Mouse (Mus musculus): ENCODE results near the gene Anxa9.

Anxa9 gene

GRCm38 (mm10) chr3:95284501-95285281 lies 22.3 kb downstream of the Anxa9 start:
- no peak for DNase-seq (ENCODE audit: low read depth, low spot score)

- no peak for DNase-seq (ENCODE audit: low read depth, low spot score)
Observed at GRCm38 (mm10) chr3:95284062-95284461, 22.9 kb downstream of the Anxa9 start.

- DNase-seq (ENCODE audit: low read depth, low spot score): no peak
Observed at GRCm38 (mm10) chr3:95283589-95283941, 23.4 kb downstream of the Anxa9 start.

- peak; percentile 92 for DNase-seq (ENCODE audit: low read depth, low spot score)
Observed at GRCm38 (mm10) chr3:95282865-95283588, 23.9 kb downstream of the Anxa9 start.

- DNase-seq (ENCODE audit: low read depth, low spot score): peak; percentile 76
Observed at GRCm38 (mm10) chr3:95282381-95282864, 24.6 kb downstream of the Anxa9 start.

GRCm38 (mm10) chr3:95281216-95282126 lies 25.5 kb downstream of the Anxa9 start, which contains the start of the genes Mindy1 and Prune1:
Gene Mindy1, plus strand, starts transcription at chr3:95281345.
Gene Prune1, minus strand, starts transcription at chr3:95282076.
- peak; percentile 99 for DNase-seq (ENCODE audit: low read depth, low spot score)

GRCm38 (mm10) chr3:95280747-95281146 lies 26.2 kb downstream of the Anxa9 start:
- DNase-seq (ENCODE audit: low read depth, low spot score): peak; percentile 55

GRCm38 (mm10) chr3:95277149-95277551 lies 29.8 kb downstream of the Anxa9 start:
- peak; percentile 18 for DNase-seq (ENCODE audit: low read depth, low spot score)

- DNase-seq (ENCODE audit: low read depth, low spot score): peak; percentile 57
Observed at GRCm38 (mm10) chr3:95276428-95276934, 30.5 kb downstream of the Anxa9 start.

- DNase-seq (ENCODE audit: low read depth, low spot score): no peak
Observed at GRCm38 (mm10) chr3:95275161-95275560, 31.8 kb downstream of the Anxa9 start.

- no peak for DNase-seq (ENCODE audit: low read depth, low spot score)
Observed at GRCm38 (mm10) chr3:95274453-95274852, 32.5 kb downstream of the Anxa9 start.

GRCm38 (mm10) chr3:95273471-95273870 lies 33.5 kb downstream of the Anxa9 start:
- DNase-seq (ENCODE audit: low read depth, low spot score): no peak

GRCm38 (mm10) chr3:95270766-95271364 lies 36.1 kb downstream of the Anxa9 start:
- DNase-seq (ENCODE audit: low read depth, low spot score): no peak

- DNase-seq (ENCODE audit: low read depth, low spot score): no peak
Observed at GRCm38 (mm10) chr3:95269789-95270188, 37.2 kb downstream of the Anxa9 start.

GRCm38 (mm10) chr3:95267855-95268254 lies 39.1 kb downstream of the Anxa9 start:
- DNase-seq (ENCODE audit: low read depth, low spot score): peak; percentile 87

GRCm38 (mm10) chr3:95266052-95266451 lies 40.9 kb downstream of the Anxa9 start:
- no peak for DNase-seq (ENCODE audit: low read depth, low spot score)

- no peak for DNase-seq (ENCODE audit: low read depth, low spot score)
Observed at GRCm38 (mm10) chr3:95264724-95265123, 42.3 kb downstream of the Anxa9 start.

- peak; percentile 71 for DNase-seq (ENCODE audit: low read depth, low spot score)
Observed at GRCm38 (mm10) chr3:95263089-95263739, 43.8 kb downstream of the Anxa9 start.

- peak; percentile 80 for DNase-seq (ENCODE audit: low read depth, low spot score)
Observed at GRCm38 (mm10) chr3:95261975-95262374, 45.0 kb downstream of the Anxa9 start.

GRCm38 (mm10) chr3:95256931-95257330 lies 50.0 kb downstream of the Anxa9 start:
- no peak for DNase-seq (ENCODE audit: low read depth, low spot score)

Data from 3T3-L1 (cell line).